Mouse (Mus musculus): ENCODE measurements around the gene Olfr1432. TPM values are rescaled to one million over a fixed set of nuclear protein-coding genes. Genes with fewer than 3 reads are reported as not detected.

The Olfr1432 gene
- total RNA-seq (2023), result not detected in 4 replicates

DNA sequence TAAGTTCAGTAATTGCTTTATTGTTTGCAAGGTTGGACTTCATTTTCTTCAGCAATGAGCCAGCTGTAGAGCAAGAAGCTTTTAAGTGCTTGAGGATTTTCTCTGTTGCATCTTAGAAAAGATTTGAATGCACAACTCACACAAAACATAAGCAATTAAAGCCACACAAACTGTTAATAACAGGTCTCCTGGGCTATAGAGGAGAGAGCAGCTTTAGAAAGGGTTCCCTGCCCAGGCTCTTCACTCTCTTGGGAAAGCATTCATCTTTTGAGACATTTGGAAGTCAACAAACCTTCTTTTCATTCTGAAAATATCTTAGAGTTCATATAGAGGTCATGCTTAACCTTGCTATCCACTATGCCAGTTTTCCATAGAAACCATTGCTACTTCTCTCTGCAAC lies at the start of gene Olfr1432:
Gene Olfr1432 (minus strand): TSS at position 101 of the 400 bp plus-strand sequence.

DNA sequence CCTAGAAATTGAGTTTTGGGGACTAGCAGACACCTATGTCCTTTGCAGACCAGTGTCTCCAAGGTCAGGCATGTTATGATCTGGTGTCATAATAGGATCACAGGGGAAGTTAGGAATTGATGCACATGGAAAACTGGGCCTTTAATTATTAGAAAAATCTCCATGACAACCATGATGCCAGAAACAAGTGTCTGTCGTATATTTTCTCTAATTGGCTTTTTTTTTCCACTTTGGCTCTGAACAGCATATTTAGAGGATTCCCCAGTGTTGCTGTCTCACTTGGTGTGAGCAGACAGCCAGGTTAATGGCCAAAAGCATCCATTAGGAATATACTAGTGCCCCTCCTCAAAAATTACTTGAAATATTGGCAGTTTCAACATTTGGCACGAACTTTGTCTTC lies 47.2 kb upstream of the Olfr1432 start, which contains the start of gene Olfr1434:
Gene Olfr1434 (plus strand): TSS at position 301 of the 400 bp plus-strand sequence.

DNA sequence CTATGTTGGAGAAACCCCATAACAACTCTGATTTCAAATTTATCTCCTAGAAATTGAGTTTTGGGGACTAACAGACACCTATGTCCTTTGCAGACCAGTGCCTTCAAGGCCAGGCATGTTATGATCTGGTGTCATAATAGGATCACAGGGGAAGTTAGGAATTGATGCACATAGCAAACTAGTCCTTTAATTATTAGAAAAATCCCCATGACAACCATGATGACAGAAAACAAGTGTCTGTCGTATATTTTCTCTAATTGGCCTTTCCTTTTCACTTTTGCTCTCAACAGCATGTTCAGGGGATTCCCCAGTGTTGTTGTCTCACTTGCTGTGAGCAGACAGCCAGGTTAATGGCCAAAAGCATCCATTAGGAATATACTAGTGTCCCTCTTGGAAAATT lies 28.3 kb upstream of the Olfr1432 start, which contains the start of gene Olfr235:
Gene Olfr235 (plus strand): TSS at position 301 of the 400 bp plus-strand sequence.

DNA sequence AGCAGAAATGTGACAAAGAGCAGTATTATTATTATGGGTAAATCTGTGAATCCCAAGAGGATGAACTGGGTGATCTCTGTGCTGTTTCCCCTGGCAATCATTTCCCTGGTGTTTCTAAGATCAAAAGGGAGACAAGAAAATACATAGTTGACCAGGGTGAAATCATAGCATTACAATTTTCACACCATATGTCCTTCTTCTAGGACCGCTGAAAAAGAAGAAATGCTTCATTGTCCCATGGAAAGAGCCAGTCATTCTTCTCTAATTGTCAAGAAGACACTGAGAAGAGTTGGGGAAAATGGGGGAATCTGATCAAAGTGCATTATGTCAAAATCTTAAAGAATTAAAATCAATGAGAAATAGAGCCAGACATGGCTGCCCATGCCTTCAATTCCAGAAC lies 9.2 kb upstream of the Olfr1432 start, which contains the start of gene Olfr262:
Gene Olfr262 (minus strand): TSS at position 101 of the 400 bp plus-strand sequence.

DNA sequence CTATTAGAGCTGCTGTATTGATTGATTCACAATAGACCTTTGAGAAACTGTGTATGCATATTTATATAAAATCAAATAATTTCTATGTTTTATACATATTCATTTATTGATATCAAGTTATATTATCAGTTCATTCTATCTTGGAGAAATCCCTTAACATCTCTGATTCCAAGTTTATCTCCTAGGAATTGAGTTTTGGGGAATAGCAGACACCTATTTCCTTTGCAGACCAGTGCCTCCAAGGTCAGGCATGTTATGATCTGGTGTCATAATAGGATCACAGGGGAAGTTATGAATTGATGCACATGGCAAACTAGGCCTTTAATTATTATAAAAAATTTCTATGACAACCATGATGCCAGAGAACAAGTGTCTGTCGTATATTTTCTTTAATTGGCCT lies 32.1 kb downstream of the Olfr1432 start, which contains the start of gene Olfr1431:
Gene Olfr1431 (plus strand): TSS at position 301 of the 400 bp plus-strand sequence.

Other genes starting within 250 kb of the Olfr1432 start
- not detected in 4 replicates for gene Olfr1423, start 191.3 kb downstream of the Olfr1432 start, total RNA-seq (2023)
- not detected in 4 replicates for gene Olfr1424, start 169.9 kb downstream of the Olfr1432 start, total RNA-seq (2023)
- gene Olfr1425, start 154.9 kb downstream of the Olfr1432 start, total RNA-seq (2023), result not detected in 4 replicates
- not detected in 4 replicates for gene Olfr1426, start 140.6 kb downstream of the Olfr1432 start, total RNA-seq (2023)
- gene Olfr1427, start 129.3 kb downstream of the Olfr1432 start, total RNA-seq (2023), result not detected in 4 replicates
- not detected in 4 replicates for gene Olfr1428, start 116.7 kb downstream of the Olfr1432 start, total RNA-seq (2023)
- not detected in 4 replicates for gene Olfr76, start 109.4 kb downstream of the Olfr1432 start, total RNA-seq (2023)
- not detected in 4 replicates for gene Olfr1555-ps1, start 62.5 kb downstream of the Olfr1432 start, total RNA-seq (2023)
- gene Olfr1431, start 32.0 kb downstream of the Olfr1432 start, total RNA-seq (2023), result not detected in 4 replicates
- not detected in 4 replicates for gene Olfr262, start 9.1 kb upstream of the Olfr1432 start, total RNA-seq (2023)
- not detected in 4 replicates for gene Olfr235, start 28.4 kb upstream of the Olfr1432 start, total RNA-seq (2023)
- gene Olfr1434, start 47.3 kb upstream of the Olfr1432 start, total RNA-seq (2023), result not detected in 4 replicates
- not detected in 4 replicates for gene Olfr1436, start 66.5 kb upstream of the Olfr1432 start, total RNA-seq (2023)
- not detected in 4 replicates for gene Olfr1437, start 92.5 kb upstream of the Olfr1432 start, total RNA-seq (2023)
- gene Olfr1438-ps1, start 103.3 kb upstream of the Olfr1432 start, total RNA-seq (2023), result not detected in 4 replicates
- gene Olfr1440, start 154.7 kb upstream of the Olfr1432 start, total RNA-seq (2023), result not detected in 4 replicates
- gene Olfr1441, start 184.8 kb upstream of the Olfr1432 start, total RNA-seq (2023), result not detected in 4 replicates
- not detected in 4 replicates for gene Pfpl, start 195.3 kb upstream of the Olfr1432 start, total RNA-seq (2023)
- 30.5 to 39.8 TPM (median 35.5 TPM) in 4 replicates for gene Mpeg1, start 228.2 kb upstream of the Olfr1432 start, total RNA-seq (2023)

All from B cell, adult 62 days (primary cell).